Mouse (Mus musculus): ENCODE measurements around the gene Hdac4. TPM values are rescaled to one million over a fixed set of nuclear protein-coding genes. Genes with fewer than 3 reads are reported as not detected.

Gene Hdac4
- polyA plus RNA-seq, 1 experiment from 2014 or later, result 3.3 TPM

- H3K4me3 ChIP-seq (replicated peaks), result no peak overlapping the region
- H3K4me1 ChIP-seq (replicated peaks), result no peaks in the 10 kb centered on the region
- WGBS (ENCODE audit: insufficient replicate concordance), result 79% methylated on average over 5 of the region's 5 CpGs
- H3K9ac ChIP-seq, result no peak overlapping the region
- no peaks in the 10 kb centered on the region for H3K27me3 ChIP-seq
- no peaks in the 10 kb centered on the region for H3K9me3 ChIP-seq (replicated peaks)
- no peak overlapping the region for H3K4me2 ChIP-seq
- ATAC-seq (ENCODE audit: insufficient read depth), result no peak
- H3K36me3 ChIP-seq (replicated peaks), result peaks cover 12% of the 10 kb centered on the region; the same call in 1 of the 2 replicates
- no peak overlapping the region for H3K27ac ChIP-seq (replicated peaks)
These were observed 204.6 kb downstream of the Hdac4 start for GRCm38 (mm10) chr1:91990852-91991251.

- H3K27me3 ChIP-seq, result no peaks in the 10 kb centered on the region
- WGBS (ENCODE audit: insufficient replicate concordance), result 60% methylated on average over 1 of the region's 1 CpGs
These were observed 206.6 kb downstream of the Hdac4 start for GRCm38 (mm10) chr1:91988866-91989265.

GRCm38 (mm10) chr1:91987431-91987830 is 208.1 kb downstream of the Hdac4 start:
- Histone ChIP-seq H3K36me3 (replicated peaks) (peaks cover 12% of the 10 kb centered on the region; the same call in 1 of the 2 replicates), H3K9ac (no peak overlapping the region), H3K27ac (replicated peaks) (no peak overlapping the region), H3K4me1 (replicated peaks) (no peaks in the 10 kb centered on the region), H3K27me3 (no peaks in the 10 kb centered on the region), H3K4me3 (replicated peaks) (no peak overlapping the region), H3K4me2 (no peak overlapping the region), H3K9me3 (replicated peaks) (no peaks in the 10 kb centered on the region)
- ATAC-seq (ENCODE audit: insufficient read depth), result no peak
- WGBS (ENCODE audit: insufficient replicate concordance), result 83% methylated on average over 8 of the region's 8 CpGs

More at GRCm38 (mm10) chr1:91988866-91989265, 206.6 kb downstream of the Hdac4 start:
- Histone ChIP-seq H3K9me3 (replicated peaks) (no peaks in the 10 kb centered on the region), H3K4me3 (replicated peaks) (no peak overlapping the region), H3K9ac (no peak overlapping the region), H3K4me1 (replicated peaks) (no peaks in the 10 kb centered on the region), H3K36me3 (replicated peaks) (peaks cover 12% of the 10 kb centered on the region; the same call in 1 of the 2 replicates), H3K4me2 (no peak overlapping the region), H3K27ac (replicated peaks) (no peak overlapping the region)
- peak; percentile 22; the same call in 1 of the 2 replicates for ATAC-seq (ENCODE audit: insufficient read depth)

DNA sequence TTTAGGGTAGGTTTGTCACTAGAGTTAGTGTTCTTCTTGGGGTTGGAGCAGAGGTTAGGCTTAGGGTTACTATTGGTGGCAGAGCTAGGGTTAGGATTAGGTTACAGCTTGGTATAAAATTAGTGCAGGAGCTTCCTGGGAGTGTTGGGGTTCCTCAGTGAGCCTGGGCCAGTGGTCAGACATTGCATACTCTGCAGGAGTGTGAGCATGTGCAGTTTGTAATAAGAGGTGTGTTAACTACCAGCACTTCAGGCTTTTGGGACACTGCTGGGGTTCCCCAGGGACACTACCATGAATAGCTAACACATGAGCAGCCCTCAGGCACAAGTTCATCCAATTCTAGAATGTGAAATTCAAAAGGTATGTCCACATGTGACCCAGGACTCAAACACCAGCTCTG is 209.7 kb downstream of the Hdac4 start:
- no peaks in the 10 kb centered on the region for H3K4me1 ChIP-seq (replicated peaks)
- no peak overlapping the region for H3K27ac ChIP-seq (replicated peaks)
- 0 out of 2 replicates have a peak, but pooled peaks cover 7% of the 10 kb centered on the region for H3K36me3 ChIP-seq (replicated peaks)
- H3K9me3 ChIP-seq (replicated peaks), result no peaks in the 10 kb centered on the region
- no peak overlapping the region for H3K4me2 ChIP-seq
- no peak overlapping the region for H3K4me3 ChIP-seq (replicated peaks)
- no peak overlapping the region for H3K9ac ChIP-seq
- no peaks in the 10 kb centered on the region for H3K27me3 ChIP-seq
- no peak for ATAC-seq (ENCODE audit: insufficient read depth)

DNA sequence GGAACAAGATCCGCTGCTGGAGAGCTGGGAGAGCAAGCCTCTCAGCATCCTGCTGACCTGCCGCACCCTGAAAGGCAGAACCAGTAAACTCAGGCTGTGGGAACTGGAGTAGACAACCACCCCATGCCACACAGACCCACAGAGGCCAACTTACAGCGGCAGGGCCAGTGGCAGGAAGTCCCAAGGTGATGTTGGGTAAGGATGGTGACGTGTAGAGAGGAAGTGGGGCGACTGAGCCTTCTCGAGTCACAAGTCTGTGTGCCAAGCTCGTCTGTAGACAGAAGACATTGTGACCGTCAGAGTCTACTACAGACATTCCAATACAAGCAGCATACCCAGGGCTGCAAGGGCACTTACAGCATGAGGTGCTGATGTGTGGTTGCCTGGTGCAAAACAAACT is 211.0 kb downstream of the Hdac4 start:
- H3K9me3 ChIP-seq (replicated peaks), result no peaks in the 10 kb centered on the region
- H3K27ac ChIP-seq (replicated peaks), result no peak overlapping the region
- H3K4me2 ChIP-seq, result no peak overlapping the region
- no peak overlapping the region for H3K9ac ChIP-seq
- no peaks in the 10 kb centered on the region for H3K27me3 ChIP-seq
- ATAC-seq (ENCODE audit: insufficient read depth), result no peak
- 47% methylated on average over 8 of the region's 8 CpGs for WGBS (ENCODE audit: insufficient replicate concordance)
- peaks cover 5% of the 10 kb centered on the region; the same call in 1 of the 2 replicates for H3K36me3 ChIP-seq (replicated peaks)
- no peaks in the 10 kb centered on the region for H3K4me1 ChIP-seq (replicated peaks)
- H3K4me3 ChIP-seq (replicated peaks), result no peak overlapping the region

GRCm38 (mm10) chr1:91981381-91981780 is 214.1 kb downstream of the Hdac4 start:
- no peaks in the 10 kb centered on the region for H3K4me1 ChIP-seq (replicated peaks)
- H3K9ac ChIP-seq, result no peak overlapping the region
- no peak overlapping the region for H3K27ac ChIP-seq (replicated peaks)
- no peak overlapping the region for H3K4me2 ChIP-seq
- H3K9me3 ChIP-seq (replicated peaks), result no peaks in the 10 kb centered on the region
- H3K36me3 ChIP-seq (replicated peaks), result no peaks in the 10 kb centered on the region; the same call in 1 of the 2 replicates
- WGBS (ENCODE audit: insufficient replicate concordance), result 38% methylated on average over 1 of the region's 1 CpGs
- ATAC-seq (ENCODE audit: insufficient read depth), result no peak
- no peaks in the 10 kb centered on the region for H3K27me3 ChIP-seq
- no peak overlapping the region for H3K4me3 ChIP-seq (replicated peaks)

- H3K4me2 ChIP-seq, result no peak overlapping the region
- WGBS (ENCODE audit: insufficient replicate concordance), result 70% methylated on average over 3 of the region's 3 CpGs
- H3K4me1 ChIP-seq (replicated peaks), result no peaks in the 10 kb centered on the region
- no peak overlapping the region for H3K27ac ChIP-seq (replicated peaks)
- peaks cover 14% of the 10 kb centered on the region; the same call in 1 of the 2 replicates for H3K36me3 ChIP-seq (replicated peaks)
- no peak overlapping the region for H3K9ac ChIP-seq
- ATAC-seq (ENCODE audit: insufficient read depth), result no peak
- no peak overlapping the region for H3K4me3 ChIP-seq (replicated peaks)
- H3K9me3 ChIP-seq (replicated peaks), result no peaks in the 10 kb centered on the region
- H3K27me3 ChIP-seq, result no peaks in the 10 kb centered on the region
These were observed 217.1 kb downstream of the Hdac4 start for GRCm38 (mm10) chr1:91978443-91978842.

GRCm38 (mm10) chr1:91968710-91969379 is 226.7 kb downstream of the Hdac4 start:
- no peak overlapping the region for H3K4me3 ChIP-seq (replicated peaks)
- no peaks in the 10 kb centered on the region for H3K9me3 ChIP-seq (replicated peaks)
- ATAC-seq (ENCODE audit: insufficient read depth), result no peak
- H3K4me2 ChIP-seq, result no peak overlapping the region
- H3K4me1 ChIP-seq (replicated peaks), result no peaks in the 10 kb centered on the region
- peaks cover 19% of the 10 kb centered on the region; the same call in 1 of the 2 replicates for H3K36me3 ChIP-seq (replicated peaks)
- H3K9ac ChIP-seq, result no peak overlapping the region
- 57% methylated on average over 5 of the region's 5 CpGs for WGBS (ENCODE audit: insufficient replicate concordance)
- no peak overlapping the region for H3K27ac ChIP-seq (replicated peaks)
- H3K27me3 ChIP-seq, result no peaks in the 10 kb centered on the region

DNA sequence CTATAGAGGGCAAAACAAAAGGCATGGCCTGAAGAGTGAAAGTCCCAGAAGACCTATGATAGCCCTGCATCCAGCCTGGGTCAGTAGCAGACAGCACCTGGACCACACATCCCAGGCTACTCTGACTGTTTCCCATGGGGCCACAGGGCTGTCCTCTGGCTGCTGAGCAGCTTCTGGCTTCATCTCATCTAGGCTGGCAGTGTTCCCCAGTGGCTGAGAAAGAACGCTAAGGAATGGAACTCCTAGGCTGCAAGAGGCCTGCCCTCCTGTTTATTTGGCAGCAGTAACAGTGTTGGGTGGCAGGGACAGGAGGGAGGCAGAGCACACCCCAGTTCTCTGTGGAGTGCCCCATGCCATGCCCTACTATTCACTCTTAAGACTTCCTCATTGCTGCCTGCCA is 228.5 kb downstream of the Hdac4 start:
- H3K27ac ChIP-seq (replicated peaks), result no peak overlapping the region
- H3K36me3 ChIP-seq (replicated peaks), result peaks cover 9% of the 10 kb centered on the region; the same call in 1 of the 2 replicates
- H3K4me1 ChIP-seq (replicated peaks), result no peaks in the 10 kb centered on the region
- H3K9me3 ChIP-seq (replicated peaks), result no peaks in the 10 kb centered on the region
- WGBS (ENCODE audit: insufficient replicate concordance), result 76% methylated on average over 1 of the region's 1 CpGs
- H3K4me3 ChIP-seq (replicated peaks), result no peak overlapping the region
- H3K27me3 ChIP-seq, result no peaks in the 10 kb centered on the region
- no peak overlapping the region for H3K9ac ChIP-seq
- H3K4me2 ChIP-seq, result no peak overlapping the region
- no peak for ATAC-seq (ENCODE audit: insufficient read depth)

DNA sequence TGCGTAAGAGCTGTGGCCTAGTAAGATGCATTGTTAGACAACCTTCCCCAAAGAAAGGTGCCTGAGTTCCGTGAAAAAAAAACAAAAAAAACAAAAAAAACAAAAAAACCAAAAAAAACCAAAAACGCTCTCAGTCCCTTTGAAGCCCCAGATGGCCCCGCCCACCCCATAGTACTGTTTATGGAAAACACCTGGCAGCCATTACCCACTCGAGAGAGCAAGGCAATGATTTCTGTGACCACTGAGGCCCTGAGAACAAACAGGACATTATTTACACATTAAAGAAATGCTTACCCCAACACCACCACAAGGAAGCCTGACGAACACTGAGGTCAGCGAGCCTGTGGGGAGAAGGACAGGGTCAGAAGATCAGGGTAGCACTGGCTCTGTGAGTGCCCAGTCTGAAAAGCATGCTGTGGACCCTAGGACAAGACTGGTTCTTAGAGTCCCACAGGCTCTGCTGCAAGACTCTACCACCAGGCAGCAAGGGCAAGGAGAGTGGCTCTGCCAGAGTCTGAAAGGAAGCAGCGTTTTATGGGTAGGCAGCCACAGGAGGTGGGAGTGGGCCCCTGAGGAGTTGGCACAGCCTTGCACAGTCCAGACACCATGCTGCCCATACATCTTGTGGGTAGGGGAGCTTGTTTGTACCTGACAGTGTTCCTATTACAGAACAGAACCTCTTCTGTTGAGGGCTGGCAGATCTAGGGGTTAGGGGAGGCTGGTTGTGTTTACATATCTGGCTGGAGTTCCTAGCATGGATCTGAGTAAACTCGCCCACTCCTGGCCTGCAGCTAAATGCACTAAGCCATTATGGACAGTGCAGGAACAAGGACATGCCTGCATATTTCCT is 230.8 kb downstream of the Hdac4 start:
- Histone ChIP-seq H3K9me3 (replicated peaks) (no peaks in the 10 kb centered on the region), H3K4me2 (no peak overlapping the region), H3K4me1 (replicated peaks) (no peaks in the 10 kb centered on the region), H3K4me3 (replicated peaks) (no peak overlapping the region), H3K27ac (replicated peaks) (no peak overlapping the region), H3K27me3 (no peaks in the 10 kb centered on the region), H3K36me3 (replicated peaks) (0 out of 2 replicates have a peak, but pooled peaks cover 10% of the 10 kb centered on the region), H3K9ac (no peak overlapping the region)
- ATAC-seq (ENCODE audit: insufficient read depth), result no peak
- 71% methylated on average over 9 of the region's 9 CpGs for WGBS (ENCODE audit: insufficient replicate concordance)

DNA sequence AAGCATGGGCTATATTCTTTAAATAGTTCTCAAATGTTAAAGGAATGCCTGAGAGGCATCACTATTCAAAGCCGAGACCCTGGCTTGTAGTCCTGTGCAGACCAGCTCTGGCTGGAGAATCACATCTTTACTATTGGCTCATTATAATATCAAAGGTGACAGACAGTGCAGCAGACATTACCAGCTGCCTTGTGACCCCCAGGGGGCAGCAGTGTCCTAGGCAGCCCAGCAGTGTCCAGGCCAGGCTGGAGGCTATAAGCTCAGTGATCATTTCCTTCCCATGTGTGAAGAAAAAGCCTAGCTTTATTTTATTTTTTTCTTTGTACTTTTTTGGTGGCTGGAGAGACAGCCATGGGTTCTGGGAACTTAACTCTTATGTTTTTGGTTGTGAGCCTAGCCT is 233.2 kb downstream of the Hdac4 start:
- no peak overlapping the region for H3K9ac ChIP-seq
- 59% methylated on average over 1 of the region's 1 CpGs for WGBS (ENCODE audit: insufficient replicate concordance)
- no peaks in the 10 kb centered on the region for H3K27me3 ChIP-seq
- no peaks in the 10 kb centered on the region for H3K9me3 ChIP-seq (replicated peaks)
- H3K4me1 ChIP-seq (replicated peaks), result no peaks in the 10 kb centered on the region
- no peak overlapping the region for H3K4me2 ChIP-seq
- H3K36me3 ChIP-seq (replicated peaks), result 0 out of 2 replicates have a peak, but pooled peaks cover 13% of the 10 kb centered on the region
- no peak for ATAC-seq (ENCODE audit: insufficient read depth)
- no peak overlapping the region for H3K27ac ChIP-seq (replicated peaks)
- no peak overlapping the region for H3K4me3 ChIP-seq (replicated peaks)

All from liver, embryonic 15.5 days (tissue).